Mouse (Mus musculus): ENCODE results near the gene Tekt5.

The Tekt5 gene

DNA sequence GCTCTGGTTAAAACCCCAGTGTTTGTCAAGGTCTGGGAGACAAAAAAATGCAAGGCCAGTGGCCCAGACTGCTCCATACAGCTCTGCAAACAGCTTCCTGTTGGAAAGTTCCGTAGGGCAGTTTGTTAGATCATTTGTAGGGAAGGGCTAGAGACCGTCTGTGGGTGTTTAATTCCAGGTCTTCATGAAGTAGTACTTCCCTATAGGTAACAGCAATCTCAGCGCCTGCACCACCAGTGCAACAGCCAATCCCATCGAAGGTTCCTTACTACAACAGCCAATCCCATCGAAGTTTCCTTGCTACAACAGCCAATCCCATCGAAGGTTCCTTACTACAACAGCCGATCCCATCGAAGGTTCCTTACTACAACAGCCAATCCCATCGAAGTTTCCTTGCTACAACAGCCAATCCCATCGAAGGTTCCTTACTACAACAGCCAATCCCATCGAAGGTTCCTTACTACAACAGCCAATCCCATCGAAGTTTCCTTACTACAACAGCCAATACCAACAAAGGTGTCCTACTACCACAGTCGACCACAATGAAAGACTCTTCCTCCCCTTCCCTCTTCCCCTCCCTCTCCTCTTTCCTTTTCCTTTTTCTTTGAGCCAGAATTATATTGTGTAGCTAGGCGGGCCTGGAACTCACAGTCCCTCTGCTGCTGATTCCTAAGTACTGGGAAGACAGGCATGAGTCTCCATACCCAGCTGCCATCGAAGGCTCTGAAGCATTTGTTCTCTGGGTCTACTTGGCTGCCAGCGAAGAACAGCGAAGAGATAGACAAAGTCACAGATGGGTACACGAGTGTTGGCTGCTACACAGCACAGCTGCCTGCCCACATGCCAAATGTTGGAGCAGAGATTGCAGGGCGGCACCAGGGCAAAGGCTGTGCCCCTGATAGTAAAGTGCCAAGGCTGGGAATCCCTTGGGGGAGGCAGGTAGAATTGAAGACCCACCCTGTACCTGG, 58.6 kb downstream of the Tekt5 start:
- DNase-seq (ENCODE audit: low read depth, low spot score), result no peak

GRCm38 (mm10) chr16:10335953-10336352, 59.3 kb downstream of the Tekt5 start:
- DNase-seq (ENCODE audit: low read depth, low spot score), result no peak

- DNase-seq (ENCODE audit: low read depth, low spot score), result no peak
Observed at GRCm38 (mm10) chr16:10332732-10333131, 62.6 kb downstream of the Tekt5 start.

GRCm38 (mm10) chr16:10330586-10331495, 64.4 kb downstream of the Tekt5 start:
- DNase-seq (ENCODE audit: low read depth, low spot score), result no peak

GRCm38 (mm10) chr16:10327563-10328333, 67.5 kb downstream of the Tekt5 start:
- DNase-seq (ENCODE audit: low read depth, low spot score), result no peak

GRCm38 (mm10) chr16:10319914-10320569, 75.2 kb downstream of the Tekt5 start:
- DNase-seq (ENCODE audit: low read depth, low spot score), result no peak

- no peak for DNase-seq (ENCODE audit: low read depth, low spot score)
Observed at GRCm38 (mm10) chr16:10317197-10317544, 78.1 kb downstream of the Tekt5 start.

DNA sequence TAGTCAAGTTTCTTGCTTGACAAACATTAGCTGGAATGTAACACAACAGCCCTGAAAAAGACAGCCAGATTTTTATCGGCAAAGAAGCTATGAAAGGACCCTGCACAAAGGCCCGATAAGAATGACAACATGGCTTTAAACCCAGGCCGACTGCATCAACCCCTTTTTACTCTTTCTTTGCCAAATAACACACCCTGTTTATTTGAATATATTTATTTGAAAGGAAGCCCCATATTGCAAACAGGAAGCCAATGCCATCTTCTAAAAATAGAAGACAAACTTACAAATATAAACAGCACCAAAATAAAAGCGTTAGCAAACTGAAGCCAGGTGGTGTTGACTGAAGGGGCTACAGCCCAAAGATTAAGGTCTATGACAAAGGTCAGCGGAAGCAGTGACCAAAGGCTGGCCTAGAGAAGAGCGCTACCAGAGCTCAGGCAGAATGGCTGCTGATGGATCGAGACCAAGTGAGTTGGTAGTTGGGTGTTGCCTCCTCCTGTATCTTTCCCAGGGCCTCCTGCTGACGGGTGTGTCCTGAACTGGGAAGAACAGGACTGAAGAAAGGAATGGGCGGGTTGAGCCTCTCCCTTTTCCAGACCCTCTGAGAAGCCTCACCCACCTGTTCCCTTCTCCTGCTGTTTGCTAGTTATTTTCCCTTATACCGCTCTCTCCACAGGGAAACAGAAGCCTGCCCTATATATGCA, 78.6 kb downstream of the Tekt5 start:
- DNase-seq (ENCODE audit: low read depth, low spot score), result no peak

GRCm38 (mm10) chr16:10313646-10314088, 81.6 kb downstream of the Tekt5 start, which contains the start of gene Emp2:
Emp2 (minus strand) TSS chr16:10313968.
- DNase-seq (ENCODE audit: low read depth, low spot score), result no peak

DNA sequence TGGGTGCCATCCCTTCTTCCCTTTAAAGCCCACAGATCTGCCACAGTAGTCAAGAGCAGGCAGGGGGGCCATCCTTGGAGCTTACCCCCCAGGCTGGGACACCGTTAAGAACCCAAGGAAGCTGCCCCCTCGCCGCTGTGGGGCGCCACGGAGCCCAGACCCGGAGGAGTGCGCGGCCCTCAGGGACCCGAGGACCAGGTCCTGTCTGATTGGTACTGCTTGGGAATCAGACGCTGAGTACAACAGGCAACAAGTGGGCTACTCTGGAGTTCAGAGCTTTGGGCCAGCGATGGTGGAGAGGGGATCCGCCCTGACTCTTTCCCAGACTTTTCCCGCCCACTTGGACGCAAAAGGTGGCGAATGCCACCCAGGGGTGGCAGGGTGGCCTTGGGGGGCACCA, 82.1 kb downstream of the Tekt5 start:
- DNase-seq (ENCODE audit: low read depth, low spot score), result no peak

GRCm38 (mm10) chr16:10311989-10312388, 83.3 kb downstream of the Tekt5 start:
- no peak for DNase-seq (ENCODE audit: low read depth, low spot score)

GRCm38 (mm10) chr16:10311086-10311485, 84.2 kb downstream of the Tekt5 start:
- DNase-seq (ENCODE audit: low read depth, low spot score), result no peak

DNA sequence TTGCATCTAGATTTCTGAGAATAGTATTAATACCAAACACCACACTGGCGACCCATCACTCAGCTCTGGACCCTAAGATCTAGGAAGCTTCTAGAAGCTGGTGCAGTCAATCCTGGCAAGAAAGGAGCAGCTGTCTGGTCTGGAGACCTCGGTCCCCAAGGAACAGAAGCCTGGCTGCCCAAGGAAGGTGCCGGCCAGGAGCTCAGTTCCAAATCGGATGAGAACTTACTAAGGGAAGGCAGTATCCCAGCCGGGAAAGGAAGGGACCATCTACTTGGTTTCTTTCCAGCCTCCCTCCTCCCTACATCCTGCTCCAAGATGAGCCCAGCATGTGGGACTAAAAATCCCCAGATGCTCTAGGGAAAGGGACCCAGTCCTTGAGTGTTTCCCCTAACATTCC, 84.8 kb downstream of the Tekt5 start:
- no peak for DNase-seq (ENCODE audit: low read depth, low spot score)

Measured in brain, embryonic 18.5 days (tissue).